Mouse (Mus musculus) lung, postnatal 0 days (tissue): ENCODE measurements at regions not wholly inside any gene's neighbourhood (a gene's known extent, or its start where the extent isn't known, plus 50 kb on each side); places are given as distances from the start of the nearest gene placed in this dataset.

Experiments used
- CTCF ChIP-seq: IDR thresholded peaks from 2 replicates; pipeline ENCODE4 v1.5.1; 2016; ENCODE audit warnings: antibody characterized with exemption, mild to moderate bottlenecking
- EP300 ChIP-seq: IDR thresholded peaks from 2 replicates; pipeline ENCODE4 v1.6.1; 2016; ENCODE audit warnings: antibody characterized with exemption, mild to moderate bottlenecking, control low read depth

GRCm38 (mm10) chr17:65105622-65106021 lies 269.8 kb upstream of the 4930583I09Rik start:
- TF ChIP-seq CTCF: no peak
- TF ChIP-seq EP300: no peak
